Comparison of ENCODE assay signal across 25 mouse cellular contexts in genomic region chr15:60903763-60904697, GRCm38 (mm10). TPM values are rescaled to one million over a fixed set of nuclear protein-coding genes. Genes with fewer than 3 reads are reported as not detected.
DNase-seq lines count a peak whose midpoint lies in the region; ATAC-seq lines count a peak whose summit lies in the region.
"Had no signal": no experiment of that assay in that cellular context is flagged by ENCODE, and none has a peak within 500 bp of the region (broad histone marks: within the 10 kb centered on the region; RNA-seq: fewer than 3 reads in every experiment).

No protein-coding gene starts in this region.

- DNase-seq in adrenal gland, postnatal 14 days: peak; percentile 22
- DNase-seq in adrenal gland, adult 2 months: no peak
- DNase-seq in left cerebral cortex, postnatal 14 days (ENCODE audit: low spot score in 2 of 2): peak; percentile 10 to 12
- DNase-seq in left cerebral cortex, adult 11 months (ENCODE audit: low spot score): no peak
- DNase-seq in Muller cell, postnatal 12 days (ENCODE audit: inconsistent ontology term): peak; percentile 7
- no peak for DNase-seq in embryo, embryonic 9.5 days (ENCODE audit: extremely low spot score)
- DNase-seq: adrenal gland, postnatal 25 days; cerebellum, postnatal 10 days; embryo, embryonic 11 days; layer of hippocampus, postnatal 36 days; thymus, adult 18-20 months had no signal

- H3K36me3 ChIP-seq in hindbrain, embryonic 13.5 days: no peaks in the 10 kb centered on the region
- no peaks in the 10 kb centered on the region for H3K36me3 ChIP-seq in liver, embryonic 12.5 days
- H3K36me3 ChIP-seq: heart, embryonic 12.5 days; intestine, embryonic 15.5 days; kidney, embryonic 15.5 days; limb, embryonic 13.5 days; liver, embryonic 15.5 days; neural tube, embryonic 13.5 days had no signal

- ATAC-seq in hindbrain, embryonic 13.5 days (ENCODE audit: low FRiP score): peak; percentile 52
- no peak for ATAC-seq in liver, embryonic 12.5 days
- ATAC-seq: intestine, embryonic 15.5 days; lung, postnatal 0 days had no signal

- WGBS in hindbrain, embryonic 13.5 days: 31% methylated on average over 6 of the region's 6 CpGs
- 66% methylated on average over 6 of the region's 6 CpGs for WGBS in liver, embryonic 12.5 days (ENCODE audit: insufficient replicate concordance)

- H3K27me3 ChIP-seq in hindbrain, embryonic 13.5 days: no peaks in the 10 kb centered on the region
- no peaks in the 10 kb centered on the region for H3K27me3 ChIP-seq in liver, embryonic 12.5 days (replicated peaks)
- H3K27me3 ChIP-seq: heart, embryonic 12.5 days; intestine, embryonic 15.5 days; kidney, embryonic 15.5 days; limb, embryonic 13.5 days; liver, embryonic 15.5 days; neural tube, embryonic 13.5 days had no signal

- no peak overlapping the region for H3K27ac ChIP-seq in hindbrain, embryonic 13.5 days
- H3K27ac ChIP-seq in liver, embryonic 12.5 days: no peak overlapping the region
- H3K27ac ChIP-seq: intestine, embryonic 15.5 days; kidney, embryonic 15.5 days; limb, embryonic 13.5 days; liver, embryonic 15.5 days; neural tube, embryonic 13.5 days had no signal

- intact Hi-C loops in left cerebral cortex, postnatal 14 days (cut with DNase I): no loop called here

- H3K4me3 ChIP-seq in hindbrain, embryonic 13.5 days: no peak overlapping the region
- H3K4me3 ChIP-seq in liver, embryonic 12.5 days: no peak overlapping the region
- H3K4me3 ChIP-seq: heart, embryonic 12.5 days; intestine, embryonic 15.5 days; kidney, embryonic 15.5 days; limb, embryonic 13.5 days; liver, embryonic 15.5 days; neural tube, embryonic 13.5 days had no signal

- no peak overlapping the region for H3K4me2 ChIP-seq in hindbrain, embryonic 13.5 days
- H3K4me2 ChIP-seq in liver, embryonic 12.5 days: no peak overlapping the region
- H3K4me2 ChIP-seq: heart, embryonic 12.5 days; intestine, embryonic 15.5 days; kidney, embryonic 15.5 days; limb, embryonic 13.5 days; liver, embryonic 15.5 days; neural tube, embryonic 13.5 days had no signal

- H3K9me3 ChIP-seq in hindbrain, embryonic 13.5 days: no peaks in the 10 kb centered on the region
- H3K9me3 ChIP-seq in liver, embryonic 12.5 days (replicated peaks): no peaks in the 10 kb centered on the region
- H3K9me3 ChIP-seq: heart, embryonic 12.5 days; intestine, embryonic 15.5 days; kidney, embryonic 15.5 days; limb, embryonic 13.5 days; liver, embryonic 15.5 days; neural tube, embryonic 13.5 days had no signal

- no peak overlapping the region for H3K9ac ChIP-seq in hindbrain, embryonic 13.5 days
- H3K9ac ChIP-seq in liver, embryonic 12.5 days: no peak overlapping the region
- H3K9ac ChIP-seq: heart, embryonic 12.5 days; intestine, embryonic 15.5 days; kidney, embryonic 15.5 days; limb, embryonic 13.5 days; liver, embryonic 15.5 days; neural tube, embryonic 13.5 days had no signal

- peaks cover 9% of the 10 kb centered on the region for H3K4me1 ChIP-seq in hindbrain, embryonic 13.5 days (replicated peaks)
- no peaks in the 10 kb centered on the region for H3K4me1 ChIP-seq in liver, embryonic 12.5 days
- H3K4me1 ChIP-seq: heart, embryonic 12.5 days; intestine, embryonic 15.5 days; kidney, embryonic 15.5 days; liver, embryonic 15.5 days had no signal

RNA-seq across cellular contexts. Expression of gene A1bg, which starts 18.8 kb away (rescaled TPM):
- total RNA-seq in adrenal gland, postnatal 14 days (2021): 0.48 TPM in 1 of 2 replicates, not detected in the other
- 1 to 10 TPM in 1 of 2 experiments, not detected in 1; 3.9 TPM for total RNA-seq in adrenal gland, adult 2 months (2021)
- 0.18 TPM in 1 of 2 replicates, not detected in the other for polyA plus RNA-seq in adrenal gland, adult 2 months (2012; rRNA removed)
- total RNA-seq in left cerebral cortex, postnatal 14 days (2021): not detected
- not detected in 2 replicates for polyA plus RNA-seq in hindbrain, embryonic 13.5 days (2015; fragmentation: Nextera tagmentation; extraction: Ambion mirVana)
- not detected in 2 replicates for polyA plus RNA-seq in liver, embryonic 12.5 days (2016; fragmentation: Nextera tagmentation; extraction: Ambion mirVana)
- total RNA-seq: adrenal gland, postnatal 25 days; gastrocnemius, postnatal 4 days; heart, postnatal 25 days; layer of hippocampus, postnatal 36 days; megakaryocyte progenitor cell, adult 5-6 weeks had no signal
- polyA plus RNA-seq: heart, embryonic 12.5 days; intestine, embryonic 15.5 days; kidney, embryonic 15.5 days; large intestine, adult 2 months; limb, embryonic 13.5 days; liver, embryonic 15.5 days; lung, postnatal 0 days; neural tube, embryonic 13.5 days; urinary bladder, adult 2 months had no signal

RNA-seq across cellular contexts. Expression of gene Fam84b, which starts 50.5 kb away (rescaled TPM):
- total RNA-seq in adrenal gland, postnatal 14 days (2021): 16.7 and 18.7 TPM in 2 replicates
- total RNA-seq in adrenal gland, adult 2 months (2021): 10 to 100 TPM in 1 of 2 experiments, 1 to 10 TPM in 1; 9.3 to 13.5 TPM
- 8.1 and 9.5 TPM in 2 replicates for polyA plus RNA-seq in adrenal gland, adult 2 months (2012; rRNA removed)
- 10 to 100 TPM; 11.7 to 12.0 TPM for total RNA-seq in left cerebral cortex, postnatal 14 days (2021)
- polyA plus RNA-seq in hindbrain, embryonic 13.5 days (2015; fragmentation: Nextera tagmentation; extraction: Ambion mirVana): 8.9 and 15.4 TPM in 2 replicates
- polyA plus RNA-seq in liver, embryonic 12.5 days (2016; fragmentation: Nextera tagmentation; extraction: Ambion mirVana): 6.2 and 6.6 TPM in 2 replicates

Comparison
In these comparisons a context has a peak if more than half of its experiments do, and no peak if none do; other contexts are left out.
1. DNase-seq: peak in adrenal gland, postnatal 14 days (single experiment), left cerebral cortex, postnatal 14 days (2 of 2) and Muller cell, postnatal 12 days (single experiment); none in adrenal gland, adult 2 months (single experiment), left cerebral cortex, adult 11 months (single experiment) and embryo, embryonic 9.5 days (single experiment).